Mouse (Mus musculus): ENCODE data around the gene Cep170b. TPM values are rescaled to one million over a fixed set of nuclear protein-coding genes. Genes with fewer than 3 reads are reported as not detected.
A peak's percentile ranks its signal among the peaks of the same experiment; 100 is the strongest.

Cep170b gene
- total RNA-seq, 2 experiments from 2014 or later = 10.9 to 14.4 TPM

GRCm38 (mm10) chr12:112734108-112734820, 14.0 kb downstream of the Cep170b start:
- DNase-seq = peak; percentile 2

GRCm38 (mm10) chr12:112734881-112735655, 14.8 kb downstream of the Cep170b start:
- intact Hi-C loops (cut with DNase I; ENCODE audit: low total_unique reads) = no loop called here
- no peak for DNase-seq

More at GRCm38 (mm10) chr12:112734108-112734820, 14.0 kb downstream of the Cep170b start:
- intact Hi-C loops (cut with DNase I; ENCODE audit: low total_unique reads) = no loop called here

GRCm38 (mm10) chr12:112735896-112736635, 15.8 kb downstream of the Cep170b start:
- no peak for DNase-seq
- intact Hi-C loops (cut with DNase I; ENCODE audit: low total_unique reads) = no loop called here

- intact Hi-C loops (cut with DNase I; ENCODE audit: low total_unique reads) = no loop called here
Observed at GRCm38 (mm10) chr12:112736636-112736925, 16.3 kb downstream of the Cep170b start.

GRCm38 (mm10) chr12:112737081-112737480, 16.8 kb downstream of the Cep170b start:
- intact Hi-C loops (cut with DNase I; ENCODE audit: low total_unique reads) = no loop called here
- DNase-seq = no peak

More at GRCm38 (mm10) chr12:112736636-112736925, 16.3 kb downstream of the Cep170b start:
- no peak for DNase-seq

GRCm38 (mm10) chr12:112737761-112738160, 17.5 kb downstream of the Cep170b start:
- intact Hi-C loops (cut with DNase I; ENCODE audit: low total_unique reads) = no loop called here
- peak; percentile 65 for DNase-seq

GRCm38 (mm10) chr12:112738281-112739022, 18.2 kb downstream of the Cep170b start:
- DNase-seq = peak; percentile 6
- intact Hi-C loops (cut with DNase I; ENCODE audit: low total_unique reads) = no loop called here

- intact Hi-C loops (cut with DNase I; ENCODE audit: low total_unique reads) = no loop called here
- DNase-seq = peak; percentile 9
Observed at GRCm38 (mm10) chr12:112739023-112739568, 18.8 kb downstream of the Cep170b start.

- intact Hi-C loops (cut with DNase I; ENCODE audit: low total_unique reads) = no loop called here
- peak; percentile 21 for DNase-seq
Observed at GRCm38 (mm10) chr12:112742768-112743167, 22.5 kb downstream of the Cep170b start.

GRCm38 (mm10) chr12:112743168-112743975, 23.1 kb downstream of the Cep170b start:
- intact Hi-C loops (cut with DNase I; ENCODE audit: low total_unique reads) = no loop called here
- peak; percentile 83 for DNase-seq

- intact Hi-C loops (cut with DNase I; ENCODE audit: low total_unique reads) = loop anchor here (2.0 kb wide), 1 partner anchor 99 kb away; no protein-coding TSS in a partner anchor
- DNase-seq = peak; percentile 18
Observed at GRCm38 (mm10) chr12:112744211-112744610, 24.0 kb downstream of the Cep170b start.

GRCm38 (mm10) chr12:112744891-112745580, 24.8 kb downstream of the Cep170b start:
- intact Hi-C loops (cut with DNase I; ENCODE audit: low total_unique reads) = loop anchor here (2.0 kb wide), 1 partner anchor 98 kb away; no protein-coding TSS in a partner anchor
- DNase-seq = peak; percentile 11

- intact Hi-C loops (cut with DNase I; ENCODE audit: low total_unique reads) = loop anchor here (2.0 kb wide), 1 partner anchor 97 kb away; no protein-coding TSS in a partner anchor
- DNase-seq = peak; percentile 6
Observed at GRCm38 (mm10) chr12:112745716-112746115, 25.5 kb downstream of the Cep170b start.

GRCm38 (mm10) chr12:112746461-112746807, 26.2 kb downstream of the Cep170b start:
- DNase-seq = no peak
- intact Hi-C loops (cut with DNase I; ENCODE audit: low total_unique reads) = no loop called here

- peak; percentile 13 for DNase-seq
- intact Hi-C loops (cut with DNase I; ENCODE audit: low total_unique reads) = no loop called here
Observed at GRCm38 (mm10) chr12:112746808-112747605, 26.8 kb downstream of the Cep170b start.

- no peak for DNase-seq
- intact Hi-C loops (cut with DNase I; ENCODE audit: low total_unique reads) = no loop called here
Observed at GRCm38 (mm10) chr12:112747606-112747970, 27.3 kb downstream of the Cep170b start.

GRCm38 (mm10) chr12:112750976-112751375, 30.7 kb downstream of the Cep170b start:
- peak; percentile 2 for DNase-seq
- intact Hi-C loops (cut with DNase I; ENCODE audit: low total_unique reads) = no loop called here
